Mouse (Mus musculus) embryonic facial prominence, embryonic 11.5 days (tissue): Measurements from ENCODE around the gene Skil. TPM values are rescaled to one million over a fixed set of nuclear protein-coding genes. Genes with fewer than 3 reads are reported as not detected.

Source experiments
- ATAC-seq: fragments of 200-750 bp; cut with Nextera tagmentation; replicated peaks from 2 replicates; pipeline ENCODE4 v1.8.0; 2017; ENCODE audit warnings: low read depth; ENCODE audit not compliant: insufficient number of reproducible peaks, low FRiP score, low TSS enrichment
- DNase-seq: peaks from one replicate; pipeline ENCODE4 v3.0.0-alpha.2; 2015; ENCODE audit warnings: low spot score
- H3K27ac ChIP-seq: fragments of 300-500 bp; sonication (generic); replicated peaks from 2 replicates; pipeline ENCODE4 v1.5.1; 2014; ENCODE audit warnings: mild to moderate bottlenecking, low read depth, low read length, control low read depth
- H3K27me3 ChIP-seq: fragments of 300-500 bp; sonication (generic); 2 replicates; pipeline ENCODE4 v1.6.1; 2014; ENCODE audit warnings: mild to moderate bottlenecking, low read length, moderate library complexity, mixed read lengths; ENCODE audit not compliant: control insufficient read depth, insufficient read depth
- H3K36me3 ChIP-seq: fragments of 300-500 bp; sonication (generic); replicated peaks from 2 replicates; pipeline ENCODE4 v1.6.1; 2014; ENCODE audit warnings: low read depth, mild to moderate bottlenecking, low read length, moderate library complexity, mixed read lengths; ENCODE audit not compliant: control insufficient read depth, insufficient read depth
- H3K4me1 ChIP-seq: fragments of 300-500 bp; sonication (generic); 2 replicates; pipeline ENCODE4 v1.6.1; 2014; ENCODE audit warnings: low read length, mixed read lengths; ENCODE audit not compliant: control insufficient read depth, insufficient read depth
- H3K4me2 ChIP-seq: fragments of 300-500 bp; sonication (generic); 2 replicates; pipeline ENCODE4 v1.6.1; 2014; ENCODE audit warnings: low read depth, mild to moderate bottlenecking, control low read depth, low read length, moderate library complexity
- H3K4me3 ChIP-seq: fragments of 300-500 bp; sonication (generic); 2 replicates; pipeline ENCODE4 v1.5.1; 2014; ENCODE audit warnings: low read depth, low read length, control low read depth
- H3K9ac ChIP-seq: fragments of 300-500 bp; sonication (generic); replicated peaks from 2 replicates; pipeline ENCODE4 v1.6.1; 2014; ENCODE audit warnings: mild to moderate bottlenecking, control low read depth, low read length
- H3K9me3 ChIP-seq: fragments of 300-500 bp; sonication (generic); replicated peaks from 2 replicates; pipeline ENCODE4 v1.6.1; 2016; ENCODE audit warnings: mild to moderate bottlenecking, low read length, inconsistent platforms, mixed read lengths; ENCODE audit not compliant: control insufficient read depth
- WGBS: fragments of 180-500 bp; shearing (Covaris S2); extraction: QIAGEN DNeasy Blood & Tissue Kit; methylation state at CpG from one replicate; pipeline ENCODE4 v1.1.7; 2014; 5-methylcytosine and 5-hydroxymethylcytosine counted together
- polyA plus RNA-seq: library from polyadenylated mRNA; unstranded; fragments of >200 nt; fragmentation: Nextera tagmentation; extraction: Ambion mirVana; gene quantifications from 2 replicates; pipeline ENCODE4 v1.2.1, GENCODE M21; 2014

The Skil gene
- polyA plus RNA-seq, 1 experiment from 2014 or later: 37.7 TPM

DNA sequence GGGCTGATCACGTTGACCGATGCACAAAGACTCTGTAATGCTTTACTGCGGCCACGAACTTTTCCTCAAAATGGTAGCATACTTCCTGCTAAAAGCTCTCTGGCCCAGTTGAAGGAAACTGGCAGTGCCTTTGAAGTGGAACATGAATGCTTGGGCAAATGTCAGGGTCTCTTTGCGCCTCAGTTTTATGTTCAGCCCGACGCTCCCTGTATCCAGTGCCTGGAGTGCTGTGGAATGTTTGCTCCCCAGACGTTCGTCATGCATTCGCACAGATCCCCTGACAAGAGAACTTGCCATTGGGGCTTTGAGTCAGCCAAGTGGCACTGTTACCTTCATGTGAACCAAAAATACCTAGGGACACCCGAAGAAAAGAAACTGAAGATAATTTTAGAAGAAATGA, 3.1 kb downstream of the Skil start:
- no peaks in the 10 kb centered on the region for H3K36me3 ChIP-seq
- no peak overlapping the region for H3K27ac ChIP-seq
- H3K4me1 ChIP-seq: no peaks in the 10 kb centered on the region; the same call in 1 of the 2 replicates
- H3K4me3 ChIP-seq: no peak overlapping the region
- H3K9me3 ChIP-seq: no peaks in the 10 kb centered on the region
- no peak overlapping the region for H3K9ac ChIP-seq
- no peaks in the 10 kb centered on the region for H3K27me3 ChIP-seq
- ATAC-seq (no peak), DNase-seq (no peak)
- WGBS: 73% methylated on average over 11 of the region's 11 CpGs
- H3K4me2 ChIP-seq: no peak overlapping the region

DNA sequence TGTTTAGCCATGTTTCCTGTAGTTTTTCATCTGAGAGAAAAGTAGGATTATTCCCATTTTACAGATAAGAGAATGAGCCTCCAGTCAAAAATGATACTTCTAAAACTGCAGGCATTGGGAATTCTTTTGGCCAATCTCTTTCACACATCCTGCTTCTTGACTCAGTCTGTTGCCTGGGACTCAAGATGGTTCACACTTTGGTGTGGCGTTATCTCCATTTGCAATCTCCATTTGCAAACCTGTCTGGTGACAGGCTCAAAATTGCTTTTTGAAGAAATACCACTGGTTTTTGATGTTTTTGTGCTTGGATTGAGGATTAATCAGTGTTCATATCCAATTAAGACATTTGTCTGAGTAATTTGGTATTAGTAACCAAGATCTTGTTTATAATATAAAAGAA, 3.7 kb downstream of the Skil start:
- no peak for DNase-seq
- Histone ChIP-seq H3K9me3 (no peaks in the 10 kb centered on the region), H3K4me2 (peak overlapping the region; percentile 25), H3K9ac (no peak overlapping the region), H3K4me1 (no peaks in the 10 kb centered on the region; the same call in 1 of the 2 replicates), H3K27me3 (no peaks in the 10 kb centered on the region), H3K4me3 (no peak overlapping the region), H3K27ac (no peak overlapping the region), H3K36me3 (no peaks in the 10 kb centered on the region)
- no peak for ATAC-seq
- 97% methylated on average over 1 of the region's 1 CpGs for WGBS

DNA sequence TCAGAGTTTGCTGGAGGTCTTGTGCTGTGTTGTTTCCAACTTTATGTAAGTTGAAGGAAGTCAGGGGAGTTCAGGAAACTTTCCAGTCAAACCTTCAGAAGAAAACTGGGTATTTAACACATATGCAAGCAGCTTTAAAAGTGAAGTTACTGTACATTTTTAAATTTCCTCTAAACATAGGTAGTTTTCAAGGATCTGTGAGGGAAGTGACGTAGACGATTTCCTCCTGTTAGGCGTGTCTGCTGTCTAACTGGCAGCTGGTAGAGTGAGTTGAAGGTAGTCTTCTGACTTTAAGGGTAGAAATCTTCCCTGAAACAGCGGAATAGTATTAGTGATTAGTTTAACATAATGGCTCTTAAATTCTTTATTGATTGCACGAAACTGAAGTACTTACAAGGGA, 5.2 kb downstream of the Skil start:
- Histone ChIP-seq H3K27ac (no peak overlapping the region), H3K9ac (no peak overlapping the region), H3K9me3 (no peaks in the 10 kb centered on the region), H3K27me3 (no peaks in the 10 kb centered on the region), H3K36me3 (no peaks in the 10 kb centered on the region), H3K4me3 (no peak overlapping the region), H3K4me1 (no peaks in the 10 kb centered on the region; the same call in 1 of the 2 replicates), H3K4me2 (no peak overlapping the region)
- no peak for ATAC-seq
- 84% methylated on average over 5 of the region's 5 CpGs for WGBS
- DNase-seq: no peak

DNA sequence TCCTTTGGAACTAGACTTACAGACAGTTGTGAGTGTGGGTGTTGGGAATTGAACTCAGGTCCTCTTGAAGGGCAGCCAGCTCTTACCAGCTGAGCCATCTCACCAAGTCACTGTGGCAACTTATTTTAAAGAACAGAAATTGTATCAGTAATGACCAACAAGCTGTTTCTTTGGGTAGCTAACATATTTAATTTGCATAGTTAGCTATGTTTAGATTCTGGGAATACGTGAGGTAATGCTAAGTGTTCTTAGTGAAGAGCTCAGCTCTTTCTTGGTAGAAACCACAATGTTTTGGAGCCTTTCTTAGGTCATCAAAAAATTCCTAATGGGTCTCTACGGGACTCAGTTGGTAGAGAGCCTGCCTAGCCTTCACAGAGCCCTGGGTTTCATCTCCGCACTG, 5.9 kb downstream of the Skil start:
- Histone ChIP-seq H3K9me3 (no peaks in the 10 kb centered on the region), H3K27ac (no peak overlapping the region), H3K27me3 (no peaks in the 10 kb centered on the region), H3K4me3 (no peak overlapping the region), H3K4me1 (no peaks in the 10 kb centered on the region; the same call in 1 of the 2 replicates), H3K36me3 (no peaks in the 10 kb centered on the region), H3K4me2 (no peak overlapping the region), H3K9ac (no peak overlapping the region)
- DNase-seq: no peak
- WGBS: 91% methylated on average over 3 of the region's 3 CpGs
- no peak for ATAC-seq

DNA sequence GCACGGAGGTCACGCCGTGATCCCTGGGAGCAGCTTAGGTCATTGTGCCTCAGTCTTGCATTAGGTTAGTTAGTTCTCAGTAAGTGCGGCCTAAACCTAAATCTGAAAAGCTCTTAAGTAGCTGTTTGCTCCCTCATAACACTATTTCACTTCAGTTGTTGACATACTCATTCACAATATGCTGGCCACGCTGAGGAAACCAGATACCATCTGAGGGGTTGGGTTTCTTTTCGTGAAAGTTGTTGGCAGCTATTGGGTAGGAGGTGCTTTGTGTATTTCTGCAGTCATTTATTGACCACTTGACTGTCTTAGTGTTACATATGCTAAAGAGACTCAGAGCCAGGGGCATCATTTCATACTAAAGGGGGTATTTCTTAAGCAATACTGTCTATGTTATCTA, 10.1 kb downstream of the Skil start:
- H3K4me1 ChIP-seq: no peaks in the 10 kb centered on the region
- WGBS: 73% methylated on average over 6 of the region's 6 CpGs
- no peak overlapping the region for H3K4me3 ChIP-seq
- no peaks in the 10 kb centered on the region for H3K9me3 ChIP-seq
- H3K27me3 ChIP-seq: no peaks in the 10 kb centered on the region
- H3K27ac ChIP-seq: no peak overlapping the region
- ATAC-seq: no peak
- no peak for DNase-seq
- no peak overlapping the region for H3K4me2 ChIP-seq
- no peaks in the 10 kb centered on the region for H3K36me3 ChIP-seq
- H3K9ac ChIP-seq: no peak overlapping the region

DNA sequence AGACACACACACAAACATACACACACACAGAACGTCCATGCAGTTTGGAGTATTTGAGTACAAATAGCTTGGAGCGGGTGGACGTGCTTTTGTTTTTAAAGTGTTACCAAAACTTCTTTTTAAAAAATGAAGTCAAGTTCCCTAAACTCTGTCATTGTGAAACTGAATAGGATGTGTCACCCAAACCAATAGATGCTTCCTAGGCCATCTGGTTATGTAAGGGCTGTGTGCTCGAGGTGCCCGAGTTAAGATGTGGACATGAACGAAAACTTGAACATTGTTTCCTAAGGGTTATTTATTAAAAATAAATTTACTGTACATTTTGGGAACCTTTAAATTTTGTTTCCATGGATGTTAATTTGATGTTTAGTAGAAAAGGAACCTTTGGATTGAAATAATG, 11.7 kb downstream of the Skil start:
- Histone ChIP-seq H3K4me1 (no peaks in the 10 kb centered on the region), H3K27me3 (no peaks in the 10 kb centered on the region), H3K27ac (no peak overlapping the region), H3K4me3 (no peak overlapping the region), H3K9ac (no peak overlapping the region), H3K9me3 (no peaks in the 10 kb centered on the region), H3K4me2 (no peak overlapping the region), H3K36me3 (no peaks in the 10 kb centered on the region)
- ATAC-seq (no peak), DNase-seq (no peak)
- WGBS: 92% methylated on average over 6 of the region's 6 CpGs

DNA sequence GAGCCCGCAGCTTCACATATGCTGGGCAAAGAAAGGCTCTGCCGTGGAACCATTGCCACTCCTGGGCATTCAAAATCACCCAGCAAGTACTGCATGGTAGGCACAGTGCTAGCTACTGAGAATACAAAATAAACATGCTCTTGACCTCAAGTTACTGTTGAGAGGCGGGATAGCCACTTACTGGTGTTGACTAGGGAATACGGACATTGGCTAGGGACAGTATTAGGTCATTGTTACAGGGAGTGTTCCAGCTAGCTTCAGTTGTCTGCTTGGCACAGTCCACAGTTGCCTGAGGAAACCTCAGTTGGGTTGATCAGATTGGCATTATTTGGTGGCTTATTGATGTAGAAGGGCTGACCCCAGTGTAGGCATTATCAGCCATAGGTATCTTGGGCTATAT, 12.8 kb downstream of the Skil start:
- DNase-seq (no peak), ATAC-seq (no peak)
- Histone ChIP-seq H3K9me3 (no peaks in the 10 kb centered on the region), H3K27me3 (no peaks in the 10 kb centered on the region), H3K4me3 (no peak overlapping the region), H3K27ac (no peak overlapping the region), H3K36me3 (no peaks in the 10 kb centered on the region), H3K9ac (no peak overlapping the region), H3K4me1 (no peaks in the 10 kb centered on the region), H3K4me2 (no peak overlapping the region)
- WGBS: 89% methylated on average over 4 of the region's 4 CpGs

DNA sequence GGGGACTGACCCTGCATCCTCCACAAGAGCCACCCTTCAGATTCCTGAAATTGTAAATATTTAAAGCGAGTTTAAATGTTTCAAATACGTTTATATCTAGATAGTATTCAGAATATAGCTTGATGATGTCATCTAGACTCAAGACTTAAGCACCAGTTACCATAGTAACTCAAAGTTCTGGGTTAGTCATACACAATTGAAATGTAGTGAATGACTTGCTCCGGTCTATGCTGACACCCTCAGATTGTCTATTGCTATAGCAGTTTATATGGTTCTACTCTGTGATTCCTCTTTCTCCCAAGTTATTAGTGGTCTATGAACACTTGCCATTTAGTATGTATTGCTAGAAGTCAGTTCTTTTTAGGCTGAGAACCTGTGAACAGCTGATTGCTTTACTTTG, 14.2 kb downstream of the Skil start:
- ATAC-seq: no peak
- no peaks in the 10 kb centered on the region for H3K4me1 ChIP-seq
- no peaks in the 10 kb centered on the region for H3K27me3 ChIP-seq
- no peak for DNase-seq
- H3K4me2 ChIP-seq: no peak overlapping the region
- H3K36me3 ChIP-seq: peaks cover 4% of the 10 kb centered on the region
- no peak overlapping the region for H3K27ac ChIP-seq
- H3K4me3 ChIP-seq: no peak overlapping the region
- WGBS: 89% methylated on average over 3 of the region's 3 CpGs
- no peaks in the 10 kb centered on the region for H3K9me3 ChIP-seq
- H3K9ac ChIP-seq: no peak overlapping the region
